Mouse (Mus musculus) liver, embryonic 13.5 days (tissue): ENCODE results near the gene Prmt6. TPM values are rescaled to one million over a fixed set of nuclear protein-coding genes. Genes with fewer than 3 reads are reported as not detected.
A peak's percentile ranks its signal among the peaks of the same experiment; 100 is the strongest.

Source experiments
- ATAC-seq: fragments of 200-750 bp; cut with Nextera tagmentation; 2 replicates; pipeline ENCODE4 v1.8.0; 2017; ENCODE audit warnings: low read depth, mild to moderate bottlenecking, moderate number of reproducible peaks, moderate library complexity
- DNase-seq: peaks from one replicate; pipeline ENCODE4 v3.0.0; 2022
- H3K27ac ChIP-seq: fragments of 300-500 bp; sonication (generic); 2 replicates; pipeline ENCODE4 v1.5.1; 2015; ENCODE audit warnings: moderate library complexity, mild to moderate bottlenecking, inconsistent platforms
- H3K27me3 ChIP-seq: fragments of 300-500 bp; sonication (generic); 2 replicates; pipeline ENCODE4 v1.6.1; 2015; ENCODE audit warnings: mild to moderate bottlenecking, inconsistent platforms
- H3K36me3 ChIP-seq: fragments of 300-500 bp; sonication (generic); 2 replicates; pipeline ENCODE4 v1.6.1; 2015; ENCODE audit warnings: mild to moderate bottlenecking, inconsistent platforms
- H3K4me1 ChIP-seq: fragments of 300-500 bp; sonication (generic); replicated peaks from 2 replicates; pipeline ENCODE4 v1.6.1; 2015; ENCODE audit warnings: inconsistent platforms
- H3K4me2 ChIP-seq: fragments of 300-500 bp; sonication (generic); 2 replicates; pipeline ENCODE4 v1.6.1; 2015; ENCODE audit warnings: inconsistent platforms, mild to moderate bottlenecking, moderate library complexity
- H3K4me3 ChIP-seq: fragments of 300-500 bp; sonication (generic); replicated peaks from 2 replicates; pipeline ENCODE4 v1.5.1; 2015; ENCODE audit warnings: mild to moderate bottlenecking, inconsistent platforms
- H3K9ac ChIP-seq: fragments of 300-500 bp; sonication (generic); 2 replicates; pipeline ENCODE4 v1.6.1; 2015; ENCODE audit warnings: mild to moderate bottlenecking, inconsistent platforms
- H3K9me3 ChIP-seq: fragments of 300-500 bp; sonication (generic); replicated peaks from 2 replicates; pipeline ENCODE4 v1.6.1; 2016; ENCODE audit warnings: inconsistent platforms
- WGBS: fragments of 180-500 bp; shearing (Covaris S2); methylation state at CpG from one replicate; pipeline ENCODE4 v1.1.7; 2015; ENCODE audit not compliant: insufficient replicate concordance; 5-methylcytosine and 5-hydroxymethylcytosine counted together
- polyA plus RNA-seq: library from polyadenylated mRNA; unstranded; fragments of >200 nt; fragmentation: Nextera tagmentation; extraction: Ambion mirVana; gene quantifications from 2 replicates; pipeline ENCODE4 v1.2.1, GENCODE M21; 2015

Gene Prmt6
- 8.7 and 8.8 TPM in 2 replicates for polyA plus RNA-seq

GRCm38 (mm10) chr3:110250839-110251700 is at the start of gene Prmt6:
TSS of gene Prmt6 (minus strand) at chr3:110250998.
- no peaks in the 10 kb centered on the region for H3K27me3 ChIP-seq
- ATAC-seq (peak; percentile 87), DNase-seq (peak; percentile 75)
- H3K36me3 ChIP-seq = peaks cover 13% of the 10 kb centered on the region
- peaks cover 21% of the 10 kb centered on the region for H3K4me1 ChIP-seq
- H3K4me2 ChIP-seq = peak within 1 kb of the TSS; percentile 78
- peak within 1 kb of the TSS; percentile 88 for H3K4me3 ChIP-seq
- H3K9ac ChIP-seq = peak within 1 kb of the TSS; percentile 89
- 16% methylated on average over 38 of the region's 38 CpGs for WGBS
- H3K9me3 ChIP-seq = no peaks in the 10 kb centered on the region
- peak within 1 kb of the TSS; percentile 71 for H3K27ac ChIP-seq

- Histone ChIP-seq H3K36me3 (no peaks in the 10 kb centered on the region), H3K27ac (no peak overlapping the region), H3K9me3 (no peaks in the 10 kb centered on the region), H3K27me3 (no peaks in the 10 kb centered on the region), H3K4me3 (no peak overlapping the region), H3K4me1 (no peaks in the 10 kb centered on the region), H3K4me2 (no peak overlapping the region), H3K9ac (no peak overlapping the region)
- no peak for ATAC-seq
- no peak for DNase-seq
- 59% methylated on average over 8 of the region's 8 CpGs for WGBS
Measured at GRCm38 (mm10) chr3:110290485-110291045, 39.8 kb upstream of the Prmt6 start.

- H3K27ac ChIP-seq = no peak overlapping the region
- H3K4me2 ChIP-seq = no peak overlapping the region
- H3K4me1 ChIP-seq = no peaks in the 10 kb centered on the region
- ATAC-seq (no peak), DNase-seq (no peak)
- no peak overlapping the region for H3K9ac ChIP-seq
- H3K36me3 ChIP-seq = no peaks in the 10 kb centered on the region
- H3K27me3 ChIP-seq = no peaks in the 10 kb centered on the region
- H3K9me3 ChIP-seq = no peaks in the 10 kb centered on the region
- 63% methylated on average over 5 of the region's 5 CpGs for WGBS
- H3K4me3 ChIP-seq = no peak overlapping the region
Measured at GRCm38 (mm10) chr3:110282651-110283050, 31.9 kb upstream of the Prmt6 start.

GRCm38 (mm10) chr3:110267790-110268189 is 17.0 kb upstream of the Prmt6 start:
- WGBS = 54% methylated on average over 2 of the region's 2 CpGs
- no peak overlapping the region for H3K27ac ChIP-seq

GRCm38 (mm10) chr3:110253105-110253504 is 2.3 kb upstream of the Prmt6 start:
- no peak overlapping the region for H3K4me3 ChIP-seq
- no peaks in the 10 kb centered on the region for H3K9me3 ChIP-seq
- no peak for DNase-seq
- no peaks in the 10 kb centered on the region for H3K36me3 ChIP-seq
- no peaks in the 10 kb centered on the region for H3K27me3 ChIP-seq
- ATAC-seq = no peak
- peaks cover 21% of the 10 kb centered on the region for H3K4me1 ChIP-seq
- 68% methylated on average over 4 of the region's 4 CpGs for WGBS
- H3K9ac ChIP-seq = no peak overlapping the region
- H3K4me2 ChIP-seq = no peak overlapping the region
- H3K27ac ChIP-seq = no peak overlapping the region

More at GRCm38 (mm10) chr3:110267790-110268189, 17.0 kb upstream of the Prmt6 start:
- no peak overlapping the region for H3K4me2 ChIP-seq
- H3K36me3 ChIP-seq = no peaks in the 10 kb centered on the region
- ATAC-seq = no peak
- H3K9me3 ChIP-seq = no peaks in the 10 kb centered on the region
- no peak for DNase-seq
- H3K4me1 ChIP-seq = no peaks in the 10 kb centered on the region
- no peaks in the 10 kb centered on the region for H3K27me3 ChIP-seq
- H3K9ac ChIP-seq = no peak overlapping the region
- no peak overlapping the region for H3K4me3 ChIP-seq

GRCm38 (mm10) chr3:110249891-110250838 is 633 bp downstream of the Prmt6 start:
- Histone ChIP-seq H3K27ac (peak overlapping the region; percentile 71), H3K4me3 (peak overlapping the region; percentile 88), H3K9ac (peak overlapping the region; percentile 89), H3K27me3 (no peaks in the 10 kb centered on the region), H3K36me3 (peaks cover 13% of the 10 kb centered on the region), H3K9me3 (no peaks in the 10 kb centered on the region), H3K4me2 (peak overlapping the region; percentile 78), H3K4me1 (peaks cover 21% of the 10 kb centered on the region)
- peak; percentile 83 for ATAC-seq
- under 1% methylated on average over 89 of the region's 89 CpGs for WGBS
- peak; percentile 53 for DNase-seq

GRCm38 (mm10) chr3:110236819-110237463 is 13.9 kb downstream of the Prmt6 start:
- DNase-seq (no peak), ATAC-seq (no peak)
- Histone ChIP-seq H3K4me3 (no peak overlapping the region), H3K4me2 (no peak overlapping the region), H3K27me3 (no peaks in the 10 kb centered on the region), H3K9ac (no peak overlapping the region), H3K9me3 (no peaks in the 10 kb centered on the region), H3K27ac (no peak overlapping the region), H3K4me1 (no peaks in the 10 kb centered on the region), H3K36me3 (no peaks in the 10 kb centered on the region)
- 57% methylated on average over 1 of the region's 1 CpGs for WGBS

Other genes starting within 250 kb of the Prmt6 start
- 0.17 and 0.39 TPM in 2 replicates for gene Ntng1, start 107.0 kb downstream of the Prmt6 start, polyA plus RNA-seq